Mouse (Mus musculus) liver, adult 2 months (tissue): ENCODE measurements around the gene Krtap1-5.

Source experiments
- CTCF ChIP-seq: fragments of 200-500 bp; IDR thresholded peaks from 2 replicates; pipeline ENCODE4 v1.5.1; 2011; ENCODE audit warnings: low read depth, low read length, control low read depth
- POLR2A ChIP-seq: fragments of 200-500 bp; IDR thresholded peaks from 2 replicates; pipeline ENCODE4 v1.6.1; 2011; ENCODE audit warnings: low read length, control low read depth; ENCODE audit not compliant: insufficient read depth; ENCODE audit errors: extremely low read depth

DNA sequence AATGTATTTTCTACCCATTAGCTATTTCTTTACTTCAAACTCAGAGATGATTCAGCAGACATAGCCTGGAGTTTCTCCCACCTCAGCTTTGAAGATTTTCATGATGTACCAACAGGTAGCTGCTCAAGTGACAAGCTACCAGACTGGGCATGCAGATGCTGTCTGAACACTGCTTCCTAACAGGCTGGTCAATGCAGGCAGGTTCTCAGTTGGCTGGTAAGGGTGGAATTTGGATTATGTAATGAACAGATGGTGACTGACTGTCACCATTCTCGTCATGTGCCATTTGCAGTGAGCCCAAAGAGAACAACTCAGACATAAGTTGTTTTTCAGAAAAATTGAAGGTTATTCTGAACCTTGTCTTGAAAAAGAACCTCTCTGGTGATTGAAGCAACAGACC lies 28.3 kb upstream of the Krtap1-5 start:
- TF ChIP-seq CTCF (no peak), POLR2A (no peak)
